Mouse (Mus musculus) CD8-positive naive resting alpha-beta T cell, adult 2 months (primary cell): ENCODE results near the gene Gatm.

Experiments used
- DNase-seq, 2 experiments: peaks; one replicate each; pipeline ENCODE4 v3.0.0; 2022; ENCODE audit warnings: low read depth in 2 of 2, low spot score in 2 of 2

Gene Gatm

GRCm38 (mm10) chr2:122611654-122611973 lies 511 bp upstream of the Gatm start:
- no peak for DNase-seq

- no peak for DNase-seq
Measured at GRCm38 (mm10) chr2:122608820-122609219, 2.3 kb downstream of the Gatm start.

- no peak for DNase-seq
Measured at GRCm38 (mm10) chr2:122605829-122606228, 5.3 kb downstream of the Gatm start.

GRCm38 (mm10) chr2:122601354-122601753 lies 9.7 kb downstream of the Gatm start:
- no peak for DNase-seq

GRCm38 (mm10) chr2:122599736-122600135 lies 11.4 kb downstream of the Gatm start:
- no peak for DNase-seq

- no peak for DNase-seq
Measured at GRCm38 (mm10) chr2:122595461-122595860, 15.6 kb downstream of the Gatm start.

GRCm38 (mm10) chr2:122591213-122591612 lies 19.9 kb downstream of the Gatm start:
- no peak for DNase-seq

GRCm38 (mm10) chr2:122590351-122590750 lies 20.8 kb downstream of the Gatm start:
- no peak for DNase-seq

- no peak for DNase-seq
Measured at GRCm38 (mm10) chr2:122587861-122588519, 23.1 kb downstream of the Gatm start.

- no peak for DNase-seq
Measured at GRCm38 (mm10) chr2:122586258-122586657, 24.8 kb downstream of the Gatm start.

- no peak for DNase-seq
Measured at GRCm38 (mm10) chr2:122582324-122582723, 28.8 kb downstream of the Gatm start.

- DNase-seq, result no peak
Measured at GRCm38 (mm10) chr2:122581361-122582017, 29.6 kb downstream of the Gatm start.

- no peak for DNase-seq
Measured at GRCm38 (mm10) chr2:122580426-122580825, 30.7 kb downstream of the Gatm start.

- DNase-seq, result no peak
Measured at GRCm38 (mm10) chr2:122577316-122577715, 33.8 kb downstream of the Gatm start.

GRCm38 (mm10) chr2:122576295-122576694 lies 34.8 kb downstream of the Gatm start:
- no peak for DNase-seq

- no peak for DNase-seq
Measured at GRCm38 (mm10) chr2:122575470-122575869, 35.6 kb downstream of the Gatm start.

- no peak for DNase-seq
Measured at GRCm38 (mm10) chr2:122572438-122572837, 38.7 kb downstream of the Gatm start.

GRCm38 (mm10) chr2:122571326-122571725 lies 39.8 kb downstream of the Gatm start:
- DNase-seq, result no peak

GRCm38 (mm10) chr2:122570430-122570829 lies 40.7 kb downstream of the Gatm start:
- no peak for DNase-seq

- DNase-seq, result peak; percentile 60 to 72
Measured at GRCm38 (mm10) chr2:122569439-122569838, 41.7 kb downstream of the Gatm start.

GRCm38 (mm10) chr2:122562251-122562650 lies 48.9 kb downstream of the Gatm start:
- no peak for DNase-seq

- DNase-seq, result no peak
Measured at GRCm38 (mm10) chr2:122561221-122561620, 49.9 kb downstream of the Gatm start.

GRCm38 (mm10) chr2:122558317-122558716 lies 52.8 kb downstream of the Gatm start:
- DNase-seq, result peak; percentile 38 to 42
